Comparison of ENCODE assay signal across 8 mouse cellular contexts in the genomic region with DNA sequence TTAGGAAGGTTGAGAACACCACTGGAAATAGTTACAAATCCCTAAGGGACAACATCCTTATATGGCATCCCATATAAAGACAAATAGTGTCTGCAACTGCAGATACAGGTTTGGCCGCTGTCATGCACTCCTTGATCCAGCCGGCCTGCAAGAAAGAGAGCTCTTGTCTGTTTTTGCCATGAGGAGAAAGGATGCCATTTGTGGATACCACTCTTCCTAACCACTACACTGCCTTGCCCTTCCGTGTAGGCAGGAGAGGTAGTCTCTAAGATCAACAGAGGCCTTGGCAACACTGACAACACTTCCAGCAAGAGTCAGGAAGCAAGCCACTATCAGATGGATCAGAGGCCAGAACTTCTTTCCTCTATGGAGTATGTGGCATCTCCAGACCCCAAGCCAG. TPM values are rescaled to one million over a fixed set of nuclear protein-coding genes. Genes with fewer than 3 reads are reported as not detected.
A peak's percentile ranks its signal among the peaks of the same experiment; 100 is the strongest.
DNase-seq lines count a peak whose midpoint lies in the region; ATAC-seq and TF ChIP-seq lines count a peak whose summit lies in the region.

A gene (plus strand): TSS at position 301 of the 400 bp plus-strand sequence.

- peak within 1 kb of the TSS; percentile 37; the same call in 1 of the 2 replicates for H3K9ac ChIP-seq in heart, adult 2 months (ENCODE audit: low read depth, low read length)
- peak within 1 kb of the TSS; percentile 72 for H3K9ac ChIP-seq in liver, embryonic 12.5 days

- intact Hi-C loops in heart, adult 2 months (cut with DNase I), result no loop called here

- H3K4me3 ChIP-seq in heart, adult 2 months, result peak within 1 kb of the TSS; percentile 91
- H3K4me3 ChIP-seq in thymus, adult 2 months (ENCODE audit: control insufficient read depth, insufficient read depth, low read length), result peak within 1 kb of the TSS; percentile 77
- H3K4me3 ChIP-seq in liver, embryonic 12.5 days, result peak within 1 kb of the TSS; percentile 73

- TF ChIP-seq EP300 in heart, adult 2 months (IDR thresholded peaks at IDR 0.05; ENCODE audit: insufficient read depth, low read depth, low read length), result no peak

- H3K79me2 ChIP-seq in heart, adult 2 months (replicated peaks; ENCODE audit: control insufficient read depth, insufficient read depth, low read length), result no peaks in the 10 kb centered on the region

- no peak for TF ChIP-seq POLR2A in heart, adult 2 months (IDR thresholded peaks at IDR 0.05; ENCODE audit: insufficient read depth, low read depth, low read length)
- no peak for TF ChIP-seq POLR2A in thymus, adult 2 months (IDR thresholded peaks at IDR 0.05; ENCODE audit: control insufficient read depth, extremely low read depth, insufficient read depth, low read length, poor library complexity)

- H3K4me1 ChIP-seq in heart, adult 2 months (ENCODE audit: control insufficient read depth, insufficient read depth, low read length), result peaks cover 2% of the 10 kb centered on the region
- peaks cover 17% of the 10 kb centered on the region for H3K4me1 ChIP-seq in thymus, adult 2 months (replicated peaks; ENCODE audit: control insufficient read depth, insufficient read depth, low read length)
- H3K4me1 ChIP-seq in liver, embryonic 12.5 days, result peaks cover 25% of the 10 kb centered on the region

- 48% methylated on average over 3 of the region's 3 CpGs for WGBS in heart, adult 2 months
- 93% methylated on average over 3 of the region's 3 CpGs for WGBS in thymus, adult 2 months
- WGBS in liver, embryonic 12.5 days (ENCODE audit: insufficient replicate concordance), result 80% methylated on average over 3 of the region's 3 CpGs

- H3K36me3 ChIP-seq in heart, adult 2 months (ENCODE audit: control insufficient read depth, insufficient read depth, low read length), result no peaks in the 10 kb centered on the region
- no peaks in the 10 kb centered on the region; the same call in 1 of the 2 replicates for H3K36me3 ChIP-seq in thymus, adult 2 months (ENCODE audit: control insufficient read depth, insufficient read depth, low read length)
- H3K36me3 ChIP-seq in liver, embryonic 12.5 days, result peaks cover 59% of the 10 kb centered on the region

- no peaks in the 10 kb centered on the region for H3K9me3 ChIP-seq in liver, embryonic 12.5 days (replicated peaks)

- no peaks in the 10 kb centered on the region for H3K27me3 ChIP-seq in heart, adult 2 months (ENCODE audit: control insufficient read depth, insufficient read depth, low read length)
- H3K27me3 ChIP-seq in thymus, adult 2 months (ENCODE audit: control insufficient read depth, insufficient read depth, low read length), result no peaks in the 10 kb centered on the region
- no peaks in the 10 kb centered on the region for H3K27me3 ChIP-seq in liver, embryonic 12.5 days (replicated peaks)

- no peak for TF ChIP-seq CTCF in heart, adult 2 months (IDR thresholded peaks at IDR 0.05)
- TF ChIP-seq CTCF in thymus, adult 2 months (IDR thresholded peaks at IDR 0.05; ENCODE audit: borderline replicate concordance, control insufficient read depth, extremely low read depth, insufficient read depth, low read length, poor library complexity), result no peak

- peak within 1 kb of the TSS; percentile 85 for H3K27ac ChIP-seq in heart, adult 2 months
- no peak within 1 kb of the TSS for H3K27ac ChIP-seq in thymus, adult 2 months (ENCODE audit: control insufficient read depth, insufficient read depth, low read length)
- H3K27ac ChIP-seq in liver, embryonic 12.5 days, result peak within 1 kb of the TSS; percentile 69

- H3K4me2 ChIP-seq in liver, embryonic 12.5 days, result peak within 1 kb of the TSS; percentile 87

- DNase-seq in heart, adult 2 months, result peak in 1 of 2 experiments; percentile 14
- DNase-seq in heart, adult 8-10 months (ENCODE audit: low spot score), result no peak
- DNase-seq in thymus, adult 2 months, result no peak
- no peak for DNase-seq in thymus, adult 18-20 months
- no peak for DNase-seq in urinary bladder, postnatal 10 days (ENCODE audit: low spot score)
- DNase-seq in thymus, postnatal 10 days (ENCODE audit: low spot score in 2 of 2), result no peak

- ATAC-seq in liver, embryonic 12.5 days, result no peak
- ATAC-seq in megakaryocyte-erythroid progenitor cell, adult 5-6 weeks (replicated peaks; ENCODE audit: low FRiP score, low TSS enrichment, poor library complexity, severe bottlenecking), result no peak

RNA-seq across cellular contexts. Expression of the gene that starts here (rescaled TPM):
- total RNA-seq in heart, adult 2 months (2021), result not detected
- polyA plus RNA-seq in heart, adult 2 months (2012; rRNA removed), result 1.1 TPM in 1 of 2 replicates, not detected in the other
- under 1 TPM in 1 of 4 experiments, not detected in 3; 0.38 TPM for total RNA-seq in heart, adult 8-10 months (2022)
- polyA plus RNA-seq in thymus, adult 2 months (2012; rRNA removed), result 0.27 and 0.48 TPM in 2 replicates
- 0.17 TPM in 1 of 2 replicates, not detected in the other for polyA plus RNA-seq in liver, embryonic 12.5 days (2016; fragmentation: Nextera tagmentation; extraction: Ambion mirVana)
- total RNA-seq in megakaryocyte-erythroid progenitor cell, adult 5-6 weeks (2014; fragmentation: Nextera tagmentation), result 1.2 TPM in 1 of 2 replicates, not detected in the other
- total RNA-seq in megakaryocyte-erythroid progenitor cell, adult 5-6 weeks (2017), result 0.15 TPM in 1 of 2 replicates, not detected in the other
